Mouse (Mus musculus): ENCODE measurements around the gene Tomm20. TPM values are rescaled to one million over a fixed set of nuclear protein-coding genes. Genes with fewer than 3 reads are reported as not detected.

The Tomm20 gene
- 245 and 256 TPM in 2 replicates for polyA plus RNA-seq (2014; fragmentation: Nextera tagmentation; extraction: Ambion mirVana)

DNA sequence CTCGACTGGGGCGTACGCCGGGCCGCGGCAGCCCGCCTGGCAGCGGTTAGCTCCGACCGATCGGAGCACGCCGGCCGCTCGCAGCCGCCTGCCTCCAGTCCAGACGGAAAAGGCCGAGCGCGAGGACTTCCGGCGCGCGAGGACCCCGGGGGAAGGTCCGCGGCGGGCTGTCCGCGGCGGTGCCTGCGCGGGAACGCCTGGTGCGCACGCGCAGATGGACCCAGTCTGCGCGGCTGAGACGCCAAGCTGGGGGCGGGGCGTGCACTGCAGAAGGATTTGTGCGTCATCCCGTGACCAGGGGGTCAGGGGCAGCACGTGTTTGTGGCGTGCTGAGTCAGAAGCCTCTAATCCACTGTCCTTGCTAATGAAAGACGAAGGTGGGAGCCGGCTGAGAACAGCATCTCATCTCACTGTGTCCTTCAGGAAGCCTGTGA, at the start of gene Tomm20:
Gene Tomm20, minus strand, starts transcription at position 115 of the 434 bp plus-strand sequence.
- Histone ChIP-seq H3K27me3 (ENCODE audit: control insufficient read depth, insufficient read depth, low read length) (no peaks in the 10 kb centered on the region), H3K36me3 (replicated peaks; ENCODE audit: control insufficient read depth, insufficient read depth, low read depth, low read length) (peaks cover 2% of the 10 kb centered on the region; the same call in 1 of the 2 replicates)
- WGBS = under 1% methylated on average over 48 of the region's 48 CpGs

DNA sequence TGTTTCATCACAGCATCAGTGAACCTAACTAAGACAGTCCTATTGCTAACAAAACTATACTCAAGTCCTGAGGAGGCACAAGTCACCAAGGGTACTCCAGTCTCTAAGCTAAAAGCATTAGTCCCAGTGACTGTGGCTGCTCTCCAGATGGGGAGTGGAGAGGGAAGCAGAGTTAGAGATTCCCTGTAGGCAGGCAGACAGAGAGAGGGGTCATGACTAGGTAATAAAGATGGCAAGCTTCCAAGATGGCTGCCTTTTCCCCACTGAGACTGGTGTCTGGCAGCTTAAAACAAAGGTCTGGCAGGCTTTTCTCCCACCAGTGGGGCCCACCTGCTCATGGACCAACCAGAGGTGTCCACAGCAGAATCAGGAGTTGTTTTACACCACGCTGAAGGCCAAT, 48.9 kb upstream of the Tomm20 start:
- 78% methylated on average over 1 of the region's 1 CpGs for WGBS
- H3K27me3 ChIP-seq (ENCODE audit: control insufficient read depth, insufficient read depth, low read length) = no peaks in the 10 kb centered on the region
- H3K4me2 ChIP-seq (ENCODE audit: low read depth, low read length) = no peak overlapping the region
- DNase-seq (ENCODE audit: low spot score) = no peak
- H3K4me3 ChIP-seq (ENCODE audit: low read depth, low read length) = no peak overlapping the region
- H3K4me1 ChIP-seq (ENCODE audit: control insufficient read depth, insufficient read depth, low read length) = no peaks in the 10 kb centered on the region
- H3K9me3 ChIP-seq (replicated peaks; ENCODE audit: control insufficient read depth, low read length) = no peaks in the 10 kb centered on the region
- no peak overlapping the region for H3K9ac ChIP-seq (replicated peaks; ENCODE audit: low read length)
- H3K27ac ChIP-seq (replicated peaks; ENCODE audit: low read depth, low read length) = no peak overlapping the region
- ATAC-seq (replicated peaks; ENCODE audit: insufficient number of reproducible peaks, low FRiP score, low TSS enrichment, low read depth) = no peak
- H3K36me3 ChIP-seq (replicated peaks; ENCODE audit: control insufficient read depth, insufficient read depth, low read depth, low read length) = no peaks in the 10 kb centered on the region

More for the DNA sequence above, at the start of gene Tomm20:
- no peaks in the 10 kb centered on the region for H3K9me3 ChIP-seq (replicated peaks; ENCODE audit: control insufficient read depth, low read length)
- H3K4me3 ChIP-seq (ENCODE audit: low read depth, low read length) = peak within 1 kb of the TSS; percentile 78
- H3K4me1 ChIP-seq (ENCODE audit: control insufficient read depth, insufficient read depth, low read length) = peaks cover 2% of the 10 kb centered on the region; the same call in 1 of the 2 replicates
- peak within 1 kb of the TSS; percentile 60 for H3K27ac ChIP-seq (replicated peaks; ENCODE audit: low read depth, low read length)
- peak within 1 kb of the TSS; percentile 84 for H3K9ac ChIP-seq (replicated peaks; ENCODE audit: low read length)
- H3K4me2 ChIP-seq (ENCODE audit: low read depth, low read length) = peak within 1 kb of the TSS; percentile 85
- peak; percentile 97 for DNase-seq (ENCODE audit: low spot score)
- ATAC-seq (replicated peaks; ENCODE audit: insufficient number of reproducible peaks, low FRiP score, low TSS enrichment, low read depth) = peak; percentile 87

DNA sequence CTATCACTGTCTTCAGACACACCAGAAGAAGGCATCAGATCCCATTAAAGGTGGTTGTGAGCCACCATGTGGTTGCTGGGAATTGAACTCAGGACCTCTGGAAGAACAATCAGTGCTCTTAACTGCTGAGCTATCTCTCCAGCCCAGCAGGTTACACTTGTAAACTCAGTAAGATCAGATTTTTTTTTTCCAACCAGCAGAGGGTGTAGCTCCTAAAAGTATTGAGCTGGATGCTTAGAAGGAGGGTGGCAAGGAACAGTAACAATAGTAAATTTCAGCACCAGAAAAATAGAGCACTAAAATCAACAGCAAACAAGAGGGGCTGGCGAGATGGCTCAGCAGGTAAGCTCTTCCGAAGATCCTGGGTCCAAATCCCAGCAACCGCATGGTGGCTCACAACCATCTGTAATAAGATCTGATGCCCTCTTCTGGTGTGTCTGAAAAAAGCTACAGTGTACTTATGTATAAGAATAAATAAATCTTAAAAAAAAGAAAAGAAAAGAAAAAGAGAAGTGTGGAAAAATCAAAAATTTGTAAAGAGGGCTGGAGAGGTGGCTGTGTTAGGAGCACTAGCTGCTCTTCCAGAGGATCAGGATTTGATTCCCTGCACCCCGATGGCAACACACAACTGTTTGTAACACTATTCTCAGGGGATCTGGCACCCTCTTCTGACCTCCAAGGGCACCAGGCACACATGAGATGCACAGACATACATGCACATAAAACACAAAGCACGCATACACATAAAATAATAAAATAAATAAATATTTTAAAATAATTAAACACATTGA, 43.9 kb upstream of the Tomm20 start:
- Histone ChIP-seq H3K9me3 (replicated peaks; ENCODE audit: control insufficient read depth, low read length) (no peaks in the 10 kb centered on the region), H3K27ac (replicated peaks; ENCODE audit: low read depth, low read length) (no peak overlapping the region), H3K9ac (replicated peaks; ENCODE audit: low read length) (no peak overlapping the region), H3K4me2 (ENCODE audit: low read depth, low read length) (no peak overlapping the region), H3K4me1 (ENCODE audit: control insufficient read depth, insufficient read depth, low read length) (no peaks in the 10 kb centered on the region), H3K27me3 (ENCODE audit: control insufficient read depth, insufficient read depth, low read length) (no peaks in the 10 kb centered on the region), H3K4me3 (ENCODE audit: low read depth, low read length) (no peak overlapping the region), H3K36me3 (replicated peaks; ENCODE audit: control insufficient read depth, insufficient read depth, low read depth, low read length) (no peaks in the 10 kb centered on the region)
- DNase-seq (ENCODE audit: low spot score) = peak; percentile 53
- no peak for ATAC-seq (replicated peaks; ENCODE audit: insufficient number of reproducible peaks, low FRiP score, low TSS enrichment, low read depth)
- WGBS = 71% methylated on average over 5 of the region's 5 CpGs

GRCm38 (mm10) chr8:126988346-126989006, 42.8 kb upstream of the Tomm20 start:
- no peak overlapping the region for H3K4me3 ChIP-seq (ENCODE audit: low read depth, low read length)
- ATAC-seq (replicated peaks; ENCODE audit: insufficient number of reproducible peaks, low FRiP score, low TSS enrichment, low read depth) (no peak), DNase-seq (ENCODE audit: low spot score) (no peak)
- H3K4me2 ChIP-seq (ENCODE audit: low read depth, low read length) = no peak overlapping the region
- no peaks in the 10 kb centered on the region for H3K4me1 ChIP-seq (ENCODE audit: control insufficient read depth, insufficient read depth, low read length)
- no peaks in the 10 kb centered on the region for H3K36me3 ChIP-seq (replicated peaks; ENCODE audit: control insufficient read depth, insufficient read depth, low read depth, low read length)
- no peak overlapping the region for H3K27ac ChIP-seq (replicated peaks; ENCODE audit: low read depth, low read length)
- no peak overlapping the region for H3K9ac ChIP-seq (replicated peaks; ENCODE audit: low read length)
- H3K27me3 ChIP-seq (ENCODE audit: control insufficient read depth, insufficient read depth, low read length) = no peaks in the 10 kb centered on the region
- no peaks in the 10 kb centered on the region for H3K9me3 ChIP-seq (replicated peaks; ENCODE audit: control insufficient read depth, low read length)
- WGBS = 62% methylated on average over 16 of the region's 16 CpGs

GRCm38 (mm10) chr8:126986495-126986894, 40.9 kb upstream of the Tomm20 start:
- no peaks in the 10 kb centered on the region for H3K4me1 ChIP-seq (ENCODE audit: control insufficient read depth, insufficient read depth, low read length)
- no peak overlapping the region for H3K9ac ChIP-seq (replicated peaks; ENCODE audit: low read length)
- 2% methylated on average over 12 of the region's 12 CpGs for WGBS
- peak; percentile 91 for DNase-seq (ENCODE audit: low spot score)
- H3K27ac ChIP-seq (replicated peaks; ENCODE audit: low read depth, low read length) = no peak overlapping the region
- no peaks in the 10 kb centered on the region for H3K27me3 ChIP-seq (ENCODE audit: control insufficient read depth, insufficient read depth, low read length)
- no peaks in the 10 kb centered on the region for H3K36me3 ChIP-seq (replicated peaks; ENCODE audit: control insufficient read depth, insufficient read depth, low read depth, low read length)
- H3K4me2 ChIP-seq (ENCODE audit: low read depth, low read length) = no peak overlapping the region
- 0 out of 2 replicates have a peak, but pooled peaks have one; percentile 51 for ATAC-seq (replicated peaks; ENCODE audit: insufficient number of reproducible peaks, low FRiP score, low TSS enrichment, low read depth)
- no peaks in the 10 kb centered on the region for H3K9me3 ChIP-seq (replicated peaks; ENCODE audit: control insufficient read depth, low read length)
- H3K4me3 ChIP-seq (ENCODE audit: low read depth, low read length) = no peak overlapping the region

- no peak overlapping the region for H3K27ac ChIP-seq (replicated peaks; ENCODE audit: low read depth, low read length)
- H3K9ac ChIP-seq (replicated peaks; ENCODE audit: low read length) = no peak overlapping the region
- 53% methylated on average over 5 of the region's 5 CpGs for WGBS
- no peaks in the 10 kb centered on the region for H3K4me1 ChIP-seq (ENCODE audit: control insufficient read depth, insufficient read depth, low read length)
- no peaks in the 10 kb centered on the region for H3K27me3 ChIP-seq (ENCODE audit: control insufficient read depth, insufficient read depth, low read length)
- no peaks in the 10 kb centered on the region for H3K36me3 ChIP-seq (replicated peaks; ENCODE audit: control insufficient read depth, insufficient read depth, low read depth, low read length)
- ATAC-seq (replicated peaks; ENCODE audit: insufficient number of reproducible peaks, low FRiP score, low TSS enrichment, low read depth) = no peak
- DNase-seq (ENCODE audit: low spot score) = no peak
- no peak overlapping the region for H3K4me2 ChIP-seq (ENCODE audit: low read depth, low read length)
- H3K9me3 ChIP-seq (replicated peaks; ENCODE audit: control insufficient read depth, low read length) = no peaks in the 10 kb centered on the region
- H3K4me3 ChIP-seq (ENCODE audit: low read depth, low read length) = no peak overlapping the region
These were observed 34.4 kb upstream of the Tomm20 start for GRCm38 (mm10) chr8:126980046-126980445.

GRCm38 (mm10) chr8:126979091-126979920, 33.7 kb upstream of the Tomm20 start:
- H3K9ac ChIP-seq (replicated peaks; ENCODE audit: low read length) = no peak overlapping the region

More at GRCm38 (mm10) chr8:126979091-126979920, 33.7 kb upstream of the Tomm20 start:
- H3K9me3 ChIP-seq (replicated peaks; ENCODE audit: control insufficient read depth, low read length) = no peaks in the 10 kb centered on the region
- H3K4me1 ChIP-seq (ENCODE audit: control insufficient read depth, insufficient read depth, low read length) = no peaks in the 10 kb centered on the region
- no peaks in the 10 kb centered on the region for H3K36me3 ChIP-seq (replicated peaks; ENCODE audit: control insufficient read depth, insufficient read depth, low read depth, low read length)
- DNase-seq (ENCODE audit: low spot score) (no peak), ATAC-seq (replicated peaks; ENCODE audit: insufficient number of reproducible peaks, low FRiP score, low TSS enrichment, low read depth) (no peak)
- no peaks in the 10 kb centered on the region for H3K27me3 ChIP-seq (ENCODE audit: control insufficient read depth, insufficient read depth, low read length)
- H3K27ac ChIP-seq (replicated peaks; ENCODE audit: low read depth, low read length) = no peak overlapping the region
- 22% methylated on average over 27 of the region's 27 CpGs for WGBS
- H3K4me3 ChIP-seq (ENCODE audit: low read depth, low read length) = peak overlapping the region; percentile 24; the same call in 1 of the 2 replicates
- peak overlapping the region; percentile 37 for H3K4me2 ChIP-seq (ENCODE audit: low read depth, low read length)
